Mouse (Mus musculus) megakaryocyte, embryonic 14.5 days (primary cell): Measurements from ENCODE around the gene Ptpn12. TPM values are rescaled to one million over a fixed set of nuclear protein-coding genes. Genes with fewer than 3 reads are reported as not detected.

Source experiments
- H3K27me3 ChIP-seq: replicated peaks from 2 replicates; pipeline ENCODE3; 2012; ENCODE audit warnings: inconsistent platforms
- H3K36me3 ChIP-seq: replicated peaks from 2 replicates; pipeline ENCODE3; 2012; ENCODE audit warnings: low read length, inconsistent platforms, mixed read lengths
- H3K4me1 ChIP-seq: 2 replicates; pipeline ENCODE4 v1.6.1; 2012; ENCODE audit warnings: inconsistent platforms
- H3K4me3 ChIP-seq: replicated peaks from 2 replicates; pipeline ENCODE3; 2012; ENCODE audit warnings: moderate library complexity, mild to moderate bottlenecking, inconsistent platforms
- H3K9me3 ChIP-seq: 2 replicates; pipeline ENCODE4 v1.6.1; 2012; ENCODE audit warnings: inconsistent platforms
- FLI1 ChIP-seq: IDR thresholded peaks from 2 replicates; pipeline ENCODE4 v1.6.1; 2012; ENCODE audit warnings: low read length, inconsistent platforms, mixed read lengths
- GATA1 ChIP-seq: IDR thresholded peaks from 3 replicates; pipeline ENCODE4 v1.6.1; 2012; ENCODE audit warnings: mixed read lengths, low read length, inconsistent platforms, borderline replicate concordance
- polyA plus RNA-seq: library from polyadenylated mRNA; stranded (reverse); fragments of >175 nt; gene quantifications from 2 replicates; pipeline ENCODE4 v1.2.3, GENCODE M21; 2012; ENCODE audit warnings: low replicate concordance; ENCODE audit not compliant: insufficient read depth

The Ptpn12 gene
- polyA plus RNA-seq, 1 experiment, result 34.8 TPM

DNA sequence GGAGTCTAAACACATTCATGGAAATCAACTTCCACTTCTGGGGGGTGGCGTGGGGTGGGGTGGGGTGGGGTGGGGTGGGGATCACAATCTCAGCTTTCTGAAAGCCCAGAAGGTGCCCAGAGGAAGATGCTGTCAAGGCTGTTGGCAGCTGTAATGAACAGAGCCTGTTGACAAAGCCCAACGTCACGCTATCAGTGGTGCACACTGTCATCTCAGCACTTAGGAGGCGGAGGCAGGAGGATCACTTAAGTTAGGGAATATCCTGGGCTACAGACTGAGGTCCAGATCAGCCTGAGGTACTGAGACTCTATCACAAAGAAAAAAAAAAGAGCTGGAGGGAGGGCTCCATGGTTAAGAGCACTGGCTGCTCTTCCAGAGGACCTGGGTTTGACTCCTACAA lies 81.0 kb downstream of the Ptpn12 start:
- no peaks in the 10 kb centered on the region for H3K9me3 ChIP-seq
- TF ChIP-seq GATA1 (no peak), FLI1 (no peak)

DNA sequence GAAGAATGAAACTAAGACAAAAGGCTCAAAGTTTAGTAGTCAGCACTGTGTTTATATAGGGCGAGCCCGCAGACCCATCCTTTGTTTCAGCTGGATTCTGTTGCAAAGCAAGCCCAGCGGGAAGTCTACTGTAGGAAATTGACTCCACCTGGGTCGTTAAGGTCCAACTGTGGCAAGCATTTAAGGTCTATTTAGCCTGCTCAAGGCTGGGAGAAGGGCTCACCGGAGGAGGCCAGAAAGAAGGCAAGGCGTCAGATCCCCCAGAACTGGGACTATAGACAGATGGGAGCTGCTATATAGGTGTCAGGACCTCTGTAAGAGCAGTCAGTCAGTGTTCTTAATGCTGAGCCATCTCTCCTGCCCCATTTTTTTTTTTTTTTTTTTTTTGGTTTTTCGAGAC lies 81.7 kb downstream of the Ptpn12 start:
- Histone ChIP-seq H3K4me1 (peaks cover 60% of the 10 kb centered on the region), H3K36me3 (peaks cover 41% of the 10 kb centered on the region), H3K27me3 (no peaks in the 10 kb centered on the region), H3K4me3 (no peak overlapping the region), H3K9me3 (no peaks in the 10 kb centered on the region)
- TF ChIP-seq FLI1, result no peak
- TF ChIP-seq GATA1, result no peak

More for the DNA sequence above, 81.0 kb downstream of the Ptpn12 start:
- Histone ChIP-seq H3K27me3 (no peaks in the 10 kb centered on the region), H3K36me3 (peaks cover 41% of the 10 kb centered on the region), H3K4me3 (no peak overlapping the region), H3K4me1 (peaks cover 60% of the 10 kb centered on the region)

DNA sequence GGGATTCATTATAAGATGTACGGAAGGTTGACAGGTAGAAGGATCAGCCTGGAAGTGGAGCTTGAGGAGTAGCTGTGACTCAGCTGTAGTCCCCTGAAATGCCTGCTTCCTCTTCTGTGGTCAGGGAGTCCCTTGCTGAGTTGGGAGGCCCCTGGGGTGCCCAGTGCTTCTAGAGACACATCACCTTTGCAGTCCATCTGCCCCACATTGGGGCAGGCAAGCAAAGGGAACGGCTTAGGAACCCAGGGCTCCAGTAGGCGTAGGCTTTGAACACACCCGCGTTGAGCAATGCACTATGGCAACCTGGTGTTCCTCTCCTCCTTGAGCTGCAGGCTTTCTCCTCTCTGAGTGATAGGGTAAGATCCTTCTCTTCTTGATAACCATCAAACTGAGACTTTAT lies 82.6 kb downstream of the Ptpn12 start:
- peaks cover 70% of the 10 kb centered on the region for H3K4me1 ChIP-seq
- no peaks in the 10 kb centered on the region for H3K9me3 ChIP-seq
- peaks cover 46% of the 10 kb centered on the region for H3K36me3 ChIP-seq
- H3K4me3 ChIP-seq, result peak overlapping the region; percentile 80
- TF ChIP-seq FLI1, result no peak
- no peak for TF ChIP-seq GATA1
- no peaks in the 10 kb centered on the region for H3K27me3 ChIP-seq

DNA sequence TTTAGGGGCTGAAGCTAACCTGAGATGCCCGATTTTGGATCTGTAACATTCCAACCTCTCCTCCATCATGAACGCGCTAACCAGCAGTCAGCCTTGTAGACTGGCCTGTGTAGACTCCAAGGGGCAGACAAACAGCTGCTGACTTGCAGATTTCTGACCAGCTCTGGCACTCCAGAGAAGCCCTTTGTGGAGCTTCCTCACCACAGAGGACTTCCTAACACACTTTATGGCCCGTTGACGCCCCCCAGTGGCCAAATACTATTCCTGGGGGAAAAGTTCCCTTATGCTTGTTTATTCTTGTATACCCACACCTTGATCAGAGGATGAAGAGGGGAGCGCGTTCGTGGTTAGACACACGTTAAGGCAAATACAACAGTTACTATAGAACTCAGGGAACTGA lies 86.7 kb downstream of the Ptpn12 start:
- Histone ChIP-seq H3K4me1 (peaks cover 74% of the 10 kb centered on the region), H3K27me3 (no peaks in the 10 kb centered on the region), H3K36me3 (peaks cover 62% of the 10 kb centered on the region), H3K4me3 (peak overlapping the region; percentile 23), H3K9me3 (0 out of 2 replicates have a peak, but pooled peaks cover 3% of the 10 kb centered on the region)
- no peak for TF ChIP-seq FLI1
- no peak for TF ChIP-seq GATA1

DNA sequence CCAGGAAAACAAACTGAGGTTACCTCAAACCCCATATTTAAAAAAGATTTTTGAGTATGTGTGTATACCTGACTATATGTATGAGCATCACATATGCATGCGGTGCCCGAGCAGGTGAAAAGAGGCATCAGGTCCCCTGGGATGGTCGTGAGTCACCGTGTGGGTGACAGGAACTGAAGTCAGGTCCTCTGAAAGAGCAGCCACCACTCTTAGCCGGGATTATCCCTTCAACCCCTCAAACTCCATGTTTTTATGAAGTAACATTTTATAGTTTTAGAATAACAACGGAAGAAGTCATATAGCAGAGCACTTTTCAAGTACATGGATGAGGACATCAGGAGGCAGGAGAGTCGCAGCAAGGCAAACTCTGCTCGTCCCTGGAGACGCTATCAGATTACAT lies 87.2 kb downstream of the Ptpn12 start:
- no peak for TF ChIP-seq GATA1
- TF ChIP-seq FLI1, result no peak
- Histone ChIP-seq H3K36me3 (peaks cover 67% of the 10 kb centered on the region), H3K4me1 (peaks cover 70% of the 10 kb centered on the region), H3K9me3 (0 out of 2 replicates have a peak, but pooled peaks cover 3% of the 10 kb centered on the region), H3K4me3 (peak overlapping the region; percentile 23), H3K27me3 (no peaks in the 10 kb centered on the region)

DNA sequence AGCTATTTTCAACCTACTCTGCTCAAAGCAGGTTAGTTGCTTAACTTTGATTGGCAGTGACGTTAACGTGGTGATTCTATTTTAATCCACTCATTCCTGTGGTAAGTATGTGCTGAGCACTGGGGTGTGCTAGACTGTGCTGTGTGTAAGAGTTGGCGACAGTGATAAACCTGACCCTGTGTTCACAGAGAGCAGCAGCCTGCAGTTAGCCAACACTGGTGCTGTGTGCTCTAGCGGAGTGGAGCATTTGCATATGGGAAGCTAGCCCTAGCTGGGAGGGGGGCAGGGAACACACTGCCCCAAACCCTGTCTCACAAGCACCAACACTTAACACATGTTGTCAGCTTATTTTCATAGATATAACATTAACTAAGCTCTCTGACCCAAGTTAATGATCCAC lies 87.8 kb downstream of the Ptpn12 start:
- peaks cover 69% of the 10 kb centered on the region for H3K36me3 ChIP-seq
- no peak for TF ChIP-seq FLI1
- no peak for TF ChIP-seq GATA1
- peak overlapping the region; percentile 69 for H3K4me3 ChIP-seq
- 0 out of 2 replicates have a peak, but pooled peaks cover 3% of the 10 kb centered on the region for H3K9me3 ChIP-seq
- no peaks in the 10 kb centered on the region for H3K27me3 ChIP-seq
- H3K4me1 ChIP-seq, result peaks cover 67% of the 10 kb centered on the region

DNA sequence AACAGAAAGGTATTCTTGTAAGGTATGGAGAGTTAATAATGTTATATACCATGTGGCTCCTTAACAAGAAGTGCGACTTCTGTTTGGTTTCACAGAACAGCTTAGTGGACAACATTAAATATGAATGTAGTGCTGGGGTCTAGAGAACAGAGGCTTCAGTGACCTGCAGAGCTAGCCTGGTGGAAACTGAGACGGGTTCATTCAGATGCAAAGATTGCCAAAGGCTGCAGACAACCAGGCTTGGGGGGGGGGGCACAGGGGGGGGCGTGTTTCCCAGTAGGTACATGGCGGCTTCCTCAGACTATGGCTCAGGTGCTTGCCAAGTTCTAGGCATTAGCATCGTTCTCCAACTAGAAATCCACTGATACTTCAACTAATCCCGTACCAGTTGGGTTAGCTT lies 91.3 kb downstream of the Ptpn12 start:
- H3K36me3 ChIP-seq, result peaks cover 82% of the 10 kb centered on the region
- TF ChIP-seq GATA1, result no peak
- TF ChIP-seq FLI1, result no peak
- 0 out of 2 replicates have a peak, but pooled peaks cover 3% of the 10 kb centered on the region for H3K9me3 ChIP-seq
- H3K4me3 ChIP-seq, result no peak overlapping the region
- peaks cover 59% of the 10 kb centered on the region for H3K4me1 ChIP-seq
- H3K27me3 ChIP-seq, result no peaks in the 10 kb centered on the region

DNA sequence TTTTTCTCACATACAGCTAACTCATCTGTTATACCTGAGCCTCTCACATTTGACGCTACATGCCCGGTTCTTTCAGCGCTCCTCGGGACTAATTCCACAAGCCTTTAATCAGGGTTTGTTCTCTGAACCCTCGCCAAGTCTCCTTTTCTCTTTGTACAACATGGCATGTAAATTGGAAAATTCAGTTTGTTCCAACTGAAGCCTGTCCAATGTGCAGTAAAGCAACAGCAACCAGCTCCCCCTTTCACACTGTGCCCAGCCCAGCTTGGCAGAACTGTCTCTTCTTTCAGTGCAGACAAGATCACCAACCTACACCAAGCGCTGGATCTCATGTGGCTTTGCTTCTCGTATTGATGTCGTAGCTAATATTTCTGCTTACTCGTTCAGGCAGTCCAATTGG lies 92.4 kb downstream of the Ptpn12 start:
- no peak for TF ChIP-seq FLI1
- TF ChIP-seq GATA1, result no peak
- peaks cover 84% of the 10 kb centered on the region for H3K36me3 ChIP-seq
- H3K9me3 ChIP-seq, result 0 out of 2 replicates have a peak, but pooled peaks cover 3% of the 10 kb centered on the region
- no peak overlapping the region for H3K4me3 ChIP-seq
- H3K27me3 ChIP-seq, result no peaks in the 10 kb centered on the region
- H3K4me1 ChIP-seq, result peaks cover 55% of the 10 kb centered on the region

DNA sequence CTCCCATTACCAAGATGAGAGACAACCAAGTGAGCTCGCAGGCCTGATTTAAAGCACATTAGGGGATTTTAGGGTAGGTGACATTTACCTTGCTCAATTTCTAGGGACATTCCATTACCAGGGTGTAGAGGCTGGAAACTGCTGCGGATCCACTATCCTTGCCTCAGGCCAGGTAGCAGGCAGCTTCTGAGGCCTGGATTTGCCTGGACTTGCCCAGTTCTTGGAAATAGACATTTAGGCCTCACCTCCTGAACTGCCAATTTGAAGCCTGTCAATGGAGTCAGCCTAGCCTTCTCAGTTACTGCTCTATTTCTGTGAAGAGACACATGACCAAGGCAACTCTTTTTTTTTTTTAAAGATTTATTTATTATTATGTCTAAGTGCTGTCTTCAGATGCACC lies 94.8 kb downstream of the Ptpn12 start:
- 0 out of 2 replicates have a peak, but pooled peaks cover 3% of the 10 kb centered on the region for H3K9me3 ChIP-seq
- H3K4me3 ChIP-seq, result no peak overlapping the region
- no peak for TF ChIP-seq GATA1
- peaks cover 56% of the 10 kb centered on the region for H3K4me1 ChIP-seq
- H3K27me3 ChIP-seq, result no peaks in the 10 kb centered on the region
- H3K36me3 ChIP-seq, result peaks cover 90% of the 10 kb centered on the region

DNA sequence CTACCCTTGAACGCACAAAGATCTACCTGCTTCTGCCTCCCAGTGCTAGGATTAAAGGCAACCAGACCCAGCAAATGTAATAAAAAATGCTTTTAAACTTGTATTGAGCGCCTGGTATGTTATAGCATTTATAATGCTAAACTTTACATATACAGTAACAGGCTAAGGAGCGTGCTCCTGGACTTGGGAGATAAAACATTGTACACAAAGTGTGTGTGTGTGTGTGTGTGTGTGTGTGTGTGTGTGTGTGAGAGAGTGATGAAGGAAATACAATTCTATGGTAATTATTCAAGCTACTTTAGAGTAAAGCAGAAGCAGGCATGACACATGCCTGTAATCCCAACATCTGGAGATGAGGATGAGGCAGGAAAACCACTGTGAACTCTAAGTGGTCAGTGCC lies 99.4 kb downstream of the Ptpn12 start, which contains the start of gene Rsbn1l:
Rsbn1l (minus strand) TSS at position 101 of the 400 bp plus-strand sequence.
- Histone ChIP-seq H3K9me3 (no peaks in the 10 kb centered on the region), H3K4me1 (peaks cover 65% of the 10 kb centered on the region), H3K27me3 (no peaks in the 10 kb centered on the region), H3K4me3 (peak within 1 kb of the TSS; percentile 91), H3K36me3 (peaks cover 64% of the 10 kb centered on the region)
- no peak for TF ChIP-seq FLI1
- TF ChIP-seq GATA1, result no peak
